Mouse (Mus musculus) MEL (cell line): ENCODE data around the gene Prdx3. TPM values are rescaled to one million over a fixed set of nuclear protein-coding genes. Genes with fewer than 3 reads are reported as not detected.

ENCODE experiments used
- DNase-seq: peaks from one replicate; pipeline ENCODE4 v3.0.0; 2011; ENCODE audit warnings: low read depth, low spot score
- H3K27ac ChIP-seq: 2 replicates; pipeline ENCODE4 v1.5.1; 2012; ENCODE audit warnings: low read depth, mild to moderate bottlenecking, control low read depth, low read length, moderate library complexity; ENCODE audit not compliant: control insufficient read depth
- H3K27me3 ChIP-seq, 2 experiments: fragments of 150-350 bp in 1 of 2; sonication (generic) in 1 of 2; 2 replicates each; pipeline ENCODE4 v1.6.1; 2012; ENCODE audit warnings: low read length in 2 of 2, mild to moderate bottlenecking in 2 of 2, improper control_type of control experiment in 1 of 2, moderate library complexity in 1 of 2; ENCODE audit not compliant: insufficient read depth in 2 of 2, control insufficient read depth in 1 of 2
- H3K36me3 ChIP-seq, 2 experiments: 2 replicates each; pipeline ENCODE4 v1.6.1; 2012 to 2014; ENCODE audit warnings: low read length in 2 of 2, improper control_type of control experiment in 1 of 2, inconsistent platforms in 1 of 2, mild to moderate bottlenecking in 1 of 2; ENCODE audit not compliant: insufficient read depth in 2 of 2, control insufficient read depth in 1 of 2
- H3K4me1 ChIP-seq, 2 experiments: fragments of 150-350 bp in 1 of 2; sonication (generic) in 1 of 2; 2 replicates each; pipeline ENCODE4 v1.6.1; 2012; ENCODE audit warnings: low read length in 2 of 2, improper control_type of control experiment in 1 of 2, mild to moderate bottlenecking in 1 of 2; ENCODE audit not compliant: insufficient read depth in 2 of 2, control insufficient read depth in 1 of 2
- H3K4me3 ChIP-seq, 2 experiments: fragments of 150-350 bp in 1 of 2; sonication (generic) in 1 of 2; 2 replicates each; pipeline ENCODE4 v1.5.1; 2012; ENCODE audit warnings: low read depth in 2 of 2, low read length in 2 of 2, mild to moderate bottlenecking in 2 of 2, moderate library complexity in 2 of 2, control low read depth in 1 of 2, improper control_type of control experiment in 1 of 2; ENCODE audit not compliant: control insufficient read depth in 1 of 2, insufficient read depth in 1 of 2
- H3K79me2 ChIP-seq: 2 replicates; pipeline ENCODE4 v1.6.1; 2012; ENCODE audit warnings: mild to moderate bottlenecking, low read length, moderate library complexity; ENCODE audit not compliant: control insufficient read depth, poor library complexity, insufficient read depth
- H3K9ac ChIP-seq: 2 replicates; pipeline ENCODE4 v1.6.1; 2012; ENCODE audit warnings: low read depth, mild to moderate bottlenecking, control low read depth, low read length, moderate library complexity; ENCODE audit not compliant: control insufficient read depth, poor library complexity, severe bottlenecking
- H3K9me3 ChIP-seq: fragments of 150-350 bp; sonication (generic); replicated peaks from 2 replicates; pipeline ENCODE4 v1.6.1; 2012; ENCODE audit warnings: mild to moderate bottlenecking, low read length, improper control_type of control experiment, moderate library complexity; ENCODE audit not compliant: insufficient read depth
- CTCF ChIP-seq, 3 experiments: IDR thresholded peaks in 2 of 3; conservative IDR thresholded peaks in 1 of 3; 2 replicates each; pipeline ENCODE4 v1.5.1; 2011 to 2012; ENCODE audit warnings: low read length in 3 of 3, low read depth in 2 of 3, mild to moderate bottlenecking in 2 of 3, improper control_type of control experiment in 1 of 3, inconsistent platforms in 1 of 3, mixed read lengths in 1 of 3, moderate library complexity in 1 of 3; ENCODE audit not compliant: control insufficient read depth in 1 of 3, insufficient read depth in 1 of 3, poor library complexity in 1 of 3, severe bottlenecking in 1 of 3
- ELF1 ChIP-seq: IDR thresholded peaks from 2 replicates; pipeline ENCODE4 v1.6.1; 2014; ENCODE audit warnings: low read depth, mild to moderate bottlenecking, inconsistent platforms, low read length, improper control_type of control experiment, moderate library complexity
- EP300 ChIP-seq, 2 experiments: IDR thresholded peaks; 2 replicates each; pipeline ENCODE4 v1.6.1; 2011; ENCODE audit warnings: improper control_type of control experiment in 2 of 2, low read length in 2 of 2, low read depth in 1 of 2, mild to moderate bottlenecking in 1 of 2
- GABPA ChIP-seq: IDR thresholded peaks from 2 replicates; pipeline ENCODE4 v1.6.1; 2012; ENCODE audit warnings: low read depth, mild to moderate bottlenecking, inconsistent platforms, low read length, improper control_type of control experiment, moderate library complexity
- GATA1 ChIP-seq: IDR thresholded peaks from 2 replicates; pipeline ENCODE4 v1.6.1; 2011; ENCODE audit warnings: low read depth, low read length, improper control_type of control experiment
- MAX ChIP-seq: IDR thresholded peaks from 2 replicates; pipeline ENCODE4 v1.6.1; 2011; ENCODE audit warnings: low read length, improper control_type of control experiment
- MEF2A ChIP-seq: IDR thresholded peaks from 2 replicates; pipeline ENCODE4 v1.6.1; 2014; ENCODE audit warnings: low read depth, mild to moderate bottlenecking, inconsistent platforms, low read length, improper control_type of control experiment; ENCODE audit not compliant: poor library complexity, insufficient replicate concordance, severe bottlenecking; ENCODE audit errors: extremely low read depth
- MXI1 ChIP-seq: IDR thresholded peaks from 2 replicates; pipeline ENCODE4 v1.6.1; 2011; ENCODE audit warnings: mild to moderate bottlenecking, low read depth, low read length, improper control_type of control experiment
- MYB ChIP-seq: IDR thresholded peaks from 2 replicates; pipeline ENCODE4 v1.6.1; 2011; ENCODE audit warnings: mild to moderate bottlenecking, low read depth, low read length, improper control_type of control experiment
- MYC ChIP-seq: IDR thresholded peaks from 2 replicates; pipeline ENCODE4 v1.6.1; 2011; ENCODE audit warnings: low read depth, mild to moderate bottlenecking, low read length, improper control_type of control experiment, moderate library complexity
- POLR2AphosphoS5 ChIP-seq: IDR thresholded peaks from 2 replicates; pipeline ENCODE4 v1.6.1; 2012; ENCODE audit warnings: low read depth, borderline replicate concordance, mild to moderate bottlenecking, inconsistent platforms, low read length, moderate library complexity, mixed read lengths
- RAD21 ChIP-seq: IDR thresholded peaks from 2 replicates; pipeline ENCODE4 v1.6.1; 2011; ENCODE audit warnings: mild to moderate bottlenecking, low read depth, low read length, improper control_type of control experiment
- SMC3 ChIP-seq: IDR thresholded peaks from 2 replicates; pipeline ENCODE4 v1.6.1; 2011; ENCODE audit warnings: low read depth, low read length, improper control_type of control experiment
- TAL1 ChIP-seq: IDR thresholded peaks from 2 replicates; pipeline ENCODE4 v1.6.1; 2012; ENCODE audit warnings: mild to moderate bottlenecking, inconsistent platforms, low read length, moderate library complexity, mixed read lengths
- TBP ChIP-seq: IDR thresholded peaks from 2 replicates; pipeline ENCODE4 v1.8.0; 2011; ENCODE audit warnings: low read depth, low read length, improper control_type of control experiment
- TCF12 ChIP-seq: IDR thresholded peaks from 2 replicates; pipeline ENCODE4 v1.6.1; 2014; ENCODE audit warnings: low read depth, mild to moderate bottlenecking, inconsistent platforms, low read length, improper control_type of control experiment, moderate library complexity
- UBTF ChIP-seq: IDR thresholded peaks from 2 replicates; pipeline ENCODE4 v1.6.1; 2012; ENCODE audit warnings: low read depth, mild to moderate bottlenecking, inconsistent platforms, low read length, improper control_type of control experiment, moderate library complexity, borderline replicate concordance; ENCODE audit not compliant: insufficient read depth
- USF1 ChIP-seq: IDR thresholded peaks from 2 replicates; pipeline ENCODE4 v1.6.1; 2014; ENCODE audit warnings: low read depth, mild to moderate bottlenecking, inconsistent platforms, low read length, improper control_type of control experiment, moderate library complexity
- USF2 ChIP-seq, 2 experiments: IDR thresholded peaks; 2 replicates each; pipeline ENCODE4 v1.6.1; 2011 to 2012; ENCODE audit warnings: improper control_type of control experiment in 2 of 2, low read length in 2 of 2, borderline replicate concordance in 1 of 2, inconsistent platforms in 1 of 2, low read depth in 1 of 2, mild to moderate bottlenecking in 1 of 2; ENCODE audit not compliant: insufficient read depth in 1 of 2
- ZC3H11A ChIP-seq: IDR thresholded peaks from 2 replicates; pipeline ENCODE4 v1.6.1; 2012; ENCODE audit warnings: low read depth, mild to moderate bottlenecking, inconsistent platforms, low read length, improper control_type of control experiment
- ZKSCAN1 ChIP-seq: IDR thresholded peaks from 2 replicates; pipeline ENCODE4 v1.6.1; 2012; ENCODE audit warnings: low read depth, mild to moderate bottlenecking, inconsistent platforms, low read length, improper control_type of control experiment, moderate library complexity
- ZMIZ1 ChIP-seq: IDR thresholded peaks from 2 replicates; pipeline ENCODE4 v1.6.1; 2012; ENCODE audit warnings: low read depth, mild to moderate bottlenecking, inconsistent platforms, low read length, improper control_type of control experiment, moderate library complexity
- ZNF384 ChIP-seq: IDR thresholded peaks from 2 replicates; pipeline ENCODE4 v1.6.1; 2012; ENCODE audit warnings: low read depth, mild to moderate bottlenecking, inconsistent platforms, low read length, improper control_type of control experiment
- polyA plus RNA-seq, 2 experiments: library from polyadenylated mRNA; stranded (reverse) in 1 of 2; unstranded in 1 of 2; fragments of >175 nt in 1 of 2; fragments of >200 nt in 1 of 2; gene quantifications; 2 replicates each; pipeline versions ENCODE4 v1.2.1 to v1.2.4; 2012; ENCODE audit warnings: low replicate concordance in 2 of 2, low read depth in 1 of 2; ENCODE audit not compliant: insufficient read length in 2 of 2, insufficient read depth in 1 of 2, missing spikeins in 1 of 2
- total RNA-seq: library from RNA; depleted of rRNA; stranded (reverse); fragments of 300-350 nt; gene quantifications from 2 replicates; pipeline ENCODE4 v1.2.3, GENCODE M21; 2012

Prdx3 gene
- total and polyA plus RNA-seq, 3 experiments = 267 to 332 TPM; not detected in 1

- peaks cover 15 to 27% of the 10 kb centered on the region in 2 experiments for H3K4me1 ChIP-seq
- no peaks in the 10 kb centered on the region for H3K9me3 ChIP-seq
- no peak overlapping the region for H3K27ac ChIP-seq
- H3K36me3 ChIP-seq = peaks cover 0 to 36% of the 10 kb centered on the region in 2 experiments; a peak in 2 of 4 replicates
- no peak overlapping the region for H3K4me3 ChIP-seq
- no peak for DNase-seq
- H3K27me3 ChIP-seq = no peaks in the 10 kb centered on the region
- TF ChIP-seq USF1 (no peak), MYB (no peak), POLR2AphosphoS5 (no peak), USF2 (IDR thresholded peaks at IDR 0.05; ENCODE audit: borderline replicate concordance in 1 of 2, insufficient read depth in 1 of 2, low read depth in 1 of 2, low read length in 2 of 2) (no peak), MYC (no peak), ZNF384 (no peak), RAD21 (no peak), MAX (no peak), ZC3H11A (no peak), ZKSCAN1 (no peak), CTCF (IDR thresholded peaks at IDR 0.05 in 2 of 3, conservative IDR thresholded peaks at IDR 0.05 in 1 of 3; ENCODE audit: control insufficient read depth in 1 of 3, insufficient read depth in 1 of 3, low read depth in 2 of 3, low read length in 3 of 3, poor library complexity in 1 of 3, severe bottlenecking in 1 of 3) (no peak), GABPA (no peak), ZMIZ1 (no peak), MEF2A (no peak), SMC3 (no peak)
- TF ChIP-seq, all 39 proteins: peak for 0
- H3K9ac ChIP-seq = no peak overlapping the region
- no peaks in the 10 kb centered on the region for H3K79me2 ChIP-seq
Observed at GRCm38 (mm10) chr19:60915236-60915635, 40.9 kb upstream of the Prdx3 start.

- peaks cover 22 to 29% of the 10 kb centered on the region in 2 experiments for H3K4me1 ChIP-seq
- H3K27ac ChIP-seq = no peak overlapping the region
- TF ChIP-seq GABPA (no peak), ELF1 (no peak), UBTF (no peak), EP300 (IDR thresholded peaks at IDR 0.05; ENCODE audit: low read depth in 1 of 2, low read length in 2 of 2) (no peak), GATA1 (no peak), POLR2AphosphoS5 (no peak), MXI1 (no peak), MYB (no peak), TCF12 (no peak), RAD21 (no peak), TAL1 (no peak), TBP (no peak)
- H3K9ac ChIP-seq = no peak overlapping the region
- no peak for DNase-seq
- no peaks in the 10 kb centered on the region for H3K79me2 ChIP-seq
- no peak overlapping the region for H3K4me3 ChIP-seq
- no peaks in the 10 kb centered on the region for H3K9me3 ChIP-seq
- H3K27me3 ChIP-seq = no peaks in the 10 kb centered on the region
- H3K36me3 ChIP-seq = peaks cover 0 to 39% of the 10 kb centered on the region in 2 experiments; a peak in 2 of 4 replicates
Observed at GRCm38 (mm10) chr19:60911653-60912052, 37.3 kb upstream of the Prdx3 start.
